Mouse (Mus musculus) intestine, embryonic 14.5 days (tissue): ENCODE measurements around the gene Fbxo42. TPM values are rescaled to one million over a fixed set of nuclear protein-coding genes. Genes with fewer than 3 reads are reported as not detected.

ENCODE experiments used
- ATAC-seq: fragments of 200-750 bp; cut with Nextera tagmentation; replicated peaks from 2 replicates; pipeline ENCODE4 v1.8.0; 2017; ENCODE audit warnings: low read depth, moderate number of reproducible peaks, moderate TSS enrichment, moderate library complexity; ENCODE audit not compliant: low FRiP score, low TSS enrichment
- DNase-seq: peaks from one replicate; pipeline ENCODE4 v3.0.0-alpha.2; 2018; ENCODE audit warnings: low spot score
- H3K27ac ChIP-seq: fragments of 300-500 bp; sonication (generic); 2 replicates; pipeline ENCODE4 v1.5.1; 2014; ENCODE audit warnings: low read depth, mild to moderate bottlenecking, control low read depth
- H3K27me3 ChIP-seq: fragments of 300-500 bp; sonication (generic); replicated peaks from 2 replicates; pipeline ENCODE4 v1.6.1; 2014; ENCODE audit warnings: low read length, control low read depth; ENCODE audit not compliant: control insufficient read depth, insufficient read depth
- H3K36me3 ChIP-seq: fragments of 300-500 bp; sonication (generic); 2 replicates; pipeline ENCODE4 v1.6.1; 2014; ENCODE audit warnings: low read length, control low read depth; ENCODE audit not compliant: control insufficient read depth, insufficient read depth
- H3K4me1 ChIP-seq: fragments of 300-500 bp; sonication (generic); replicated peaks from 2 replicates; pipeline ENCODE4 v1.6.1; 2014; ENCODE audit warnings: low read length, control low read depth, mixed read lengths; ENCODE audit not compliant: control insufficient read depth, insufficient read depth
- H3K4me2 ChIP-seq: fragments of 300-500 bp; sonication (generic); 2 replicates; pipeline ENCODE4 v1.6.1; 2014; ENCODE audit warnings: low read length
- H3K4me3 ChIP-seq: fragments of 300-500 bp; sonication (generic); 2 replicates; pipeline ENCODE4 v1.5.1; 2014; ENCODE audit warnings: low read depth, low read length, control low read depth, mixed read lengths
- H3K9ac ChIP-seq: fragments of 300-500 bp; sonication (generic); 2 replicates; pipeline ENCODE4 v1.6.1; 2014; ENCODE audit warnings: mild to moderate bottlenecking, low read length
- H3K9me3 ChIP-seq: fragments of 300-500 bp; sonication (generic); 2 replicates; pipeline ENCODE4 v1.6.1; 2016; ENCODE audit warnings: low read length, control low read depth; ENCODE audit not compliant: control insufficient read depth
- WGBS: fragments of 180-500 bp; shearing (Covaris S2); extraction: QIAGEN DNeasy Blood & Tissue Kit; methylation state at CpG from one replicate; pipeline ENCODE4 v1.1.7; 2014; 5-methylcytosine and 5-hydroxymethylcytosine counted together
- polyA plus RNA-seq: library from polyadenylated mRNA; unstranded; fragments of >200 nt; fragmentation: Nextera tagmentation; extraction: Ambion mirVana; gene quantifications from 2 replicates; pipeline ENCODE4 v1.2.1, GENCODE M21; 2014

The Fbxo42 gene
- polyA plus RNA-seq, 1 experiment from 2014 or later = 26.0 TPM

GRCm38 (mm10) chr4:141240617-141241016 lies 92.9 kb downstream of the Fbxo42 start:
- peak; percentile 80 for DNase-seq
- Histone ChIP-seq H3K4me1 (peaks cover 42% of the 10 kb centered on the region), H3K9ac (no peak overlapping the region), H3K27me3 (peaks cover 51% of the 10 kb centered on the region), H3K4me3 (peak overlapping the region; percentile 38), H3K27ac (no peak overlapping the region), H3K9me3 (no peaks in the 10 kb centered on the region), H3K36me3 (no peaks in the 10 kb centered on the region), H3K4me2 (peak overlapping the region; percentile 78)
- 3% methylated on average over 14 of the region's 14 CpGs for WGBS
- peak; percentile 40; the same call in 1 of the 2 replicates for ATAC-seq

GRCm38 (mm10) chr4:141241861-141242260 lies 94.1 kb downstream of the Fbxo42 start:
- no peak for ATAC-seq
- DNase-seq = no peak
- Histone ChIP-seq H3K27ac (peak overlapping the region; percentile 62; the same call in 1 of the 2 replicates), H3K9me3 (no peaks in the 10 kb centered on the region), H3K9ac (no peak overlapping the region), H3K27me3 (peaks cover 63% of the 10 kb centered on the region), H3K36me3 (no peaks in the 10 kb centered on the region), H3K4me2 (peak overlapping the region; percentile 45), H3K4me1 (peaks cover 48% of the 10 kb centered on the region), H3K4me3 (0 out of 2 replicates have a peak overlapping the region, but pooled peaks have one; percentile 19)
- WGBS = 31% methylated on average over 15 of the region's 15 CpGs

- Histone ChIP-seq H3K36me3 (no peaks in the 10 kb centered on the region), H3K9ac (peak overlapping the region; percentile 38; the same call in 1 of the 2 replicates), H3K4me2 (peak overlapping the region; percentile 45), H3K27me3 (peaks cover 69% of the 10 kb centered on the region), H3K9me3 (no peaks in the 10 kb centered on the region), H3K4me3 (peak overlapping the region; percentile 19; the same call in 1 of the 2 replicates), H3K4me1 (peaks cover 57% of the 10 kb centered on the region), H3K27ac (peak overlapping the region; percentile 62; the same call in 1 of the 2 replicates)
- ATAC-seq (peak; percentile 19; the same call in 1 of the 2 replicates), DNase-seq (no peak)
- WGBS = 14% methylated on average over 11 of the region's 11 CpGs
Observed at GRCm38 (mm10) chr4:141242651-141243241, 95.0 kb downstream of the Fbxo42 start.

- Histone ChIP-seq H3K4me2 (peak overlapping the region; percentile 45), H3K27me3 (peaks cover 74% of the 10 kb centered on the region), H3K27ac (no peak overlapping the region), H3K9me3 (no peaks in the 10 kb centered on the region), H3K4me3 (no peak overlapping the region), H3K9ac (no peak overlapping the region), H3K36me3 (no peaks in the 10 kb centered on the region), H3K4me1 (peaks cover 64% of the 10 kb centered on the region)
- 47% methylated on average over 5 of the region's 5 CpGs for WGBS
- DNase-seq (no peak), ATAC-seq (no peak)
Observed at GRCm38 (mm10) chr4:141243636-141244035, 95.9 kb downstream of the Fbxo42 start.

GRCm38 (mm10) chr4:141244401-141244800 lies 96.7 kb downstream of the Fbxo42 start:
- Histone ChIP-seq H3K4me2 (peak overlapping the region; percentile 45), H3K27me3 (peaks cover 76% of the 10 kb centered on the region), H3K36me3 (0 out of 2 replicates have a peak, but pooled peaks cover 4% of the 10 kb centered on the region), H3K9me3 (no peaks in the 10 kb centered on the region), H3K9ac (no peak overlapping the region), H3K4me3 (no peak overlapping the region), H3K4me1 (peaks cover 60% of the 10 kb centered on the region), H3K27ac (peak overlapping the region; percentile 47)
- DNase-seq (no peak), ATAC-seq (no peak)
- 59% methylated on average over 5 of the region's 5 CpGs for WGBS

- H3K27ac ChIP-seq = peak overlapping the region; percentile 47
Observed at GRCm38 (mm10) chr4:141244931-141245425, 97.3 kb downstream of the Fbxo42 start.

GRCm38 (mm10) chr4:141246089-141246997 lies 98.6 kb downstream of the Fbxo42 start:
- Histone ChIP-seq H3K36me3 (0 out of 2 replicates have a peak, but pooled peaks cover 5% of the 10 kb centered on the region), H3K4me1 (peaks cover 49% of the 10 kb centered on the region), H3K4me2 (no peak overlapping the region), H3K27me3 (peaks cover 63% of the 10 kb centered on the region), H3K27ac (no peak overlapping the region), H3K9ac (no peak overlapping the region), H3K4me3 (no peak overlapping the region), H3K9me3 (no peaks in the 10 kb centered on the region)
- 29% methylated on average over 24 of the region's 24 CpGs for WGBS
- ATAC-seq = no peak
- DNase-seq = no peak

More at GRCm38 (mm10) chr4:141244931-141245425, 97.3 kb downstream of the Fbxo42 start:
- no peak for ATAC-seq
- 0 out of 2 replicates have a peak overlapping the region, but pooled peaks have one; percentile 8 for H3K9ac ChIP-seq
- DNase-seq = no peak
- H3K9me3 ChIP-seq = no peaks in the 10 kb centered on the region
- 0 out of 2 replicates have a peak, but pooled peaks cover 5% of the 10 kb centered on the region for H3K36me3 ChIP-seq
- H3K4me2 ChIP-seq = peak overlapping the region; percentile 45
- WGBS = 29% methylated on average over 9 of the region's 9 CpGs
- H3K4me3 ChIP-seq = no peak overlapping the region
- peaks cover 60% of the 10 kb centered on the region for H3K4me1 ChIP-seq
- peaks cover 77% of the 10 kb centered on the region for H3K27me3 ChIP-seq

- Histone ChIP-seq H3K9ac (no peak overlapping the region), H3K9me3 (no peaks in the 10 kb centered on the region), H3K4me1 (peaks cover 46% of the 10 kb centered on the region), H3K27ac (no peak overlapping the region), H3K4me3 (peak overlapping the region; percentile 38; the same call in 1 of the 2 replicates), H3K36me3 (0 out of 2 replicates have a peak, but pooled peaks cover 5% of the 10 kb centered on the region), H3K4me2 (peak overlapping the region; percentile 65), H3K27me3 (peaks cover 57% of the 10 kb centered on the region)
- WGBS = 10% methylated on average over 17 of the region's 17 CpGs
- DNase-seq = no peak
- ATAC-seq = no peak
Observed at GRCm38 (mm10) chr4:141246998-141247350, 99.3 kb downstream of the Fbxo42 start.
